In the genomic region with DNA sequence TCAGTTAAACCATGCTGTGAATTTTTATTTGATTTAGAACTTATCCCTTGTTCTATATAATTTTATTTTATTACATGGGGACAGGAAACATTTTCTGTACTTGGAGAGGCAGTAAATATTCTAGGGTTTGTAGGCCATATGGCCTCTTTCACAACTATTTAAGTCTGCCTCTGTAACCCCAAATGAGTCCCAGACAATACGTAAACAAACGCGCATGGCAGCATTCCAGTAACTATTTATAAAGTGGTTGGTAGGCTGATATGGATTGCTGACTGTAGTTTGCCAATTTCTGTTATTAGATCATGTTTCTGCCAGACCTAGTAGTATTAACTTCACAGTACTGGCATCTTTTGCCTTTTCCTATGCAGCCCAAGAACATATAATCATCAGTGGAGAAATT, we compare ENCODE assay signal across 15 mouse cellular contexts.
DNase-seq lines count a peak whose midpoint lies in the region; ATAC-seq and TF ChIP-seq lines count a peak whose summit lies in the region.
"Had no signal": no experiment of that assay in that cellular context is flagged by ENCODE, and none has a peak within 500 bp of the region (broad histone marks: within the 10 kb centered on the region; RNA-seq: fewer than 3 reads in every experiment).

No protein-coding gene starts in this region.

- H3K27me3 ChIP-seq in limb, embryonic 13.5 days, result no peaks in the 10 kb centered on the region
- H3K27me3 ChIP-seq in limb, embryonic 10.5 days (ENCODE audit: low read depth, poor library complexity, severe bottlenecking), result no peaks in the 10 kb centered on the region
- no peaks in the 10 kb centered on the region for H3K27me3 ChIP-seq in intestine, embryonic 16.5 days (replicated peaks; ENCODE audit: control insufficient read depth, insufficient read depth, low read length)
- H3K27me3 ChIP-seq: neural tube, embryonic 13.5 days had no signal

- no peak overlapping the region for H3K4me2 ChIP-seq in limb, embryonic 13.5 days (replicated peaks)
- no peak overlapping the region for H3K4me2 ChIP-seq in intestine, embryonic 16.5 days (ENCODE audit: low read depth, low read length)
- H3K4me2 ChIP-seq: neural tube, embryonic 13.5 days had no signal

- WGBS in limb, embryonic 13.5 days, result 15% methylated on average over 3 of the region's 3 CpGs
- WGBS in limb, embryonic 10.5 days, result 92% methylated on average over 3 of the region's 3 CpGs
- WGBS in intestine, embryonic 16.5 days, result 44% methylated on average over 3 of the region's 3 CpGs

- DNase-seq in gastrocnemius, adult 18-20 months (ENCODE audit: low spot score), result peak; percentile 4
- DNase-seq in gastrocnemius, postnatal 25 days, result no peak
- no peak for DNase-seq in limb, embryonic 10.5 days (ENCODE audit: low spot score)
- peak; percentile 91 for DNase-seq in brain, embryonic 14.5 days (ENCODE audit: low read depth)
- DNase-seq in heart, postnatal 4 days, result peak; percentile 57
- DNase-seq in right cerebral cortex, postnatal 10 days (ENCODE audit: low spot score in 2 of 2), result no peak
- DNase-seq: kidney, adult 11 months; right cerebral cortex, postnatal 4 days; thymus, adult 18-20 months had no signal

- H3K4me3 ChIP-seq in limb, embryonic 13.5 days, result no peak overlapping the region
- no peak overlapping the region for H3K4me3 ChIP-seq in limb, embryonic 10.5 days
- no peak overlapping the region for H3K4me3 ChIP-seq in intestine, embryonic 16.5 days (ENCODE audit: low read length)
- H3K4me3 ChIP-seq: erythroblast, embryonic 14.5 days; midbrain, embryonic 10.5 days; neural tube, embryonic 13.5 days had no signal

- no peak overlapping the region for H3K27ac ChIP-seq in limb, embryonic 13.5 days
- H3K27ac ChIP-seq in limb, embryonic 10.5 days, result no peak overlapping the region
- no peak overlapping the region for H3K27ac ChIP-seq in intestine, embryonic 16.5 days (ENCODE audit: low read length)
- H3K27ac ChIP-seq: midbrain, embryonic 10.5 days; neural tube, embryonic 13.5 days had no signal

- H3K9me3 ChIP-seq in limb, embryonic 13.5 days, result no peaks in the 10 kb centered on the region
- H3K9me3 ChIP-seq in limb, embryonic 10.5 days (replicated peaks), result no peaks in the 10 kb centered on the region
- no peaks in the 10 kb centered on the region for H3K9me3 ChIP-seq in intestine, embryonic 16.5 days (ENCODE audit: control insufficient read depth, low read length)
- H3K9me3 ChIP-seq: midbrain, embryonic 10.5 days; neural tube, embryonic 13.5 days had no signal

- H3K9ac ChIP-seq in limb, embryonic 13.5 days, result no peak overlapping the region
- no peak overlapping the region for H3K9ac ChIP-seq in intestine, embryonic 16.5 days (ENCODE audit: low read depth, low read length)
- H3K9ac ChIP-seq: neural tube, embryonic 13.5 days had no signal

- TF ChIP-seq POLR2A in brain, embryonic 14.5 days (IDR thresholded peaks at IDR 0.05; ENCODE audit: borderline replicate concordance, extremely low read depth, insufficient read depth, insufficient read length, poor library complexity, severe bottlenecking), result no peak

- TF ChIP-seq CTCF in brain, embryonic 14.5 days (IDR thresholded peaks at IDR 0.05; ENCODE audit: borderline replicate concordance, extremely low read depth, insufficient read depth, insufficient read length), result no peak

- peaks cover 16% of the 10 kb centered on the region for H3K4me1 ChIP-seq in limb, embryonic 13.5 days
- peaks cover 11% of the 10 kb centered on the region; the same call in 1 of the 2 replicates for H3K4me1 ChIP-seq in limb, embryonic 10.5 days
- H3K4me1 ChIP-seq in intestine, embryonic 16.5 days (ENCODE audit: control insufficient read depth, insufficient read depth, low read length), result 0 out of 2 replicates have a peak, but pooled peaks cover 3% of the 10 kb centered on the region
- H3K4me1 ChIP-seq: neural tube, embryonic 13.5 days had no signal

- ATAC-seq in limb, embryonic 13.5 days (ENCODE audit: low FRiP score, low read depth), result peak; percentile 69; the same call in 1 of the 2 replicates
- ATAC-seq in intestine, embryonic 16.5 days, result no peak
- ATAC-seq: hindbrain, embryonic 16.5 days had no signal

- H3K36me3 ChIP-seq in limb, embryonic 13.5 days, result no peaks in the 10 kb centered on the region
- H3K36me3 ChIP-seq in limb, embryonic 10.5 days, result no peaks in the 10 kb centered on the region
- H3K36me3 ChIP-seq in intestine, embryonic 16.5 days (ENCODE audit: control insufficient read depth, insufficient read depth, low read length), result no peaks in the 10 kb centered on the region
- H3K36me3 ChIP-seq: midbrain, embryonic 10.5 days; neural tube, embryonic 13.5 days had no signal

Comparison
In these comparisons a context has a peak if more than half of its experiments do, and no peak if none do; other contexts are left out.
1. DNase-seq: peak in gastrocnemius, adult 18-20 months (single experiment), brain, embryonic 14.5 days (single experiment) and heart, postnatal 4 days (single experiment); none in gastrocnemius, postnatal 25 days (single experiment), limb, embryonic 10.5 days (single experiment) and right cerebral cortex, postnatal 10 days (0 of 2).